Mouse (Mus musculus): ENCODE measurements around the gene Fhl1. TPM values are rescaled to one million over a fixed set of nuclear protein-coding genes. Genes with fewer than 3 reads are reported as not detected.

Gene Fhl1
- polyA plus RNA-seq, 1 experiment, result 74.2 TPM

GRCm38 (mm10) chrX:56760257-56760760, 28.7 kb downstream of the Fhl1 start:
- Histone ChIP-seq H3K27me3 (ENCODE audit: control insufficient read depth, insufficient read depth, insufficient read length) (no peaks in the 10 kb centered on the region), H3K79me2 (ENCODE audit: control insufficient read depth, insufficient read depth) (no peaks in the 10 kb centered on the region), H3ac (ENCODE audit: control insufficient read depth, insufficient read length) (no peak overlapping the region), H3K4me3 (no peak overlapping the region), H3K4me2 (ENCODE audit: low read depth) (no peak overlapping the region), H3K36me3 (ENCODE audit: control insufficient read depth, insufficient read depth) (no peaks in the 10 kb centered on the region)
- TF ChIP-seq POLR2A (IDR thresholded peaks at IDR 0.05; ENCODE audit: insufficient read length, low read depth) (no peak), CEBPB (IDR thresholded peaks at IDR 0.05; ENCODE audit: insufficient read depth, poor library complexity, severe bottlenecking) (no peak), MYOD1 (IDR thresholded peaks at IDR 0.05; ENCODE audit: control insufficient read depth in 1 of 3, insufficient read length in 2 of 3, low read depth in 2 of 3) (no peak), SRF (IDR thresholded peaks at IDR 0.05; ENCODE audit: control insufficient read depth, insufficient read length, low read depth) (no peak), TCF3 (IDR thresholded peaks at IDR 0.05; ENCODE audit: insufficient read length, low read depth) (no peak), E2F4 (IDR thresholded peaks at IDR 0.05; ENCODE audit: insufficient read depth) (no peak), REST (IDR thresholded peaks at IDR 0.05; ENCODE audit: insufficient read depth, insufficient read length) (no peak), POLR2AphosphoS2 (IDR thresholded peaks at IDR 0.05; ENCODE audit: insufficient read length, low read depth) (no peak), USF1 (IDR thresholded peaks at IDR 0.05; ENCODE audit: low read depth) (no peak)

- TF ChIP-seq MYOG (IDR thresholded peaks at IDR 0.05; ENCODE audit: control insufficient read depth in 1 of 3, insufficient read depth in 1 of 3, insufficient read length in 2 of 3, low read depth in 2 of 3) (no peak), TCF3 (IDR thresholded peaks at IDR 0.05; ENCODE audit: insufficient read length, low read depth) (no peak), MYOD1 (IDR thresholded peaks at IDR 0.05; ENCODE audit: control insufficient read depth in 1 of 3, insufficient read length in 2 of 3, low read depth in 2 of 3) (no peak), USF1 (IDR thresholded peaks at IDR 0.05; ENCODE audit: low read depth) (no peak), POLR2A (IDR thresholded peaks at IDR 0.05; ENCODE audit: insufficient read length, low read depth) (no peak), REST (IDR thresholded peaks at IDR 0.05; ENCODE audit: insufficient read depth, insufficient read length) (no peak), TCF12 (IDR thresholded peaks at IDR 0.05; ENCODE audit: insufficient read depth, poor library complexity, severe bottlenecking) (no peak), POLR2AphosphoS2 (IDR thresholded peaks at IDR 0.05; ENCODE audit: insufficient read length, low read depth) (no peak), CEBPB (IDR thresholded peaks at IDR 0.05; ENCODE audit: insufficient read depth, poor library complexity, severe bottlenecking) (no peak), SRF (IDR thresholded peaks at IDR 0.05; ENCODE audit: control insufficient read depth, insufficient read length, low read depth) (no peak), MAX (IDR thresholded peaks at IDR 0.05; ENCODE audit: low read depth) (no peak), E2F4 (IDR thresholded peaks at IDR 0.05; ENCODE audit: insufficient read depth) (no peak)
- Histone ChIP-seq H3K36me3 (ENCODE audit: control insufficient read depth, insufficient read depth) (no peaks in the 10 kb centered on the region), H3K4me3 (no peak overlapping the region), H3K79me2 (ENCODE audit: control insufficient read depth, insufficient read depth) (no peaks in the 10 kb centered on the region), H3ac (ENCODE audit: control insufficient read depth, insufficient read length) (no peak overlapping the region), H3K4me2 (ENCODE audit: low read depth) (no peak overlapping the region), H3K27me3 (ENCODE audit: control insufficient read depth, insufficient read depth, insufficient read length) (no peaks in the 10 kb centered on the region)
These were observed 38.3 kb downstream of the Fhl1 start for GRCm38 (mm10) chrX:56769838-56770237.

GRCm38 (mm10) chrX:56771751-56772150, 40.2 kb downstream of the Fhl1 start:
- TF ChIP-seq POLR2AphosphoS2 (IDR thresholded peaks at IDR 0.05; ENCODE audit: insufficient read length, low read depth) (no peak), MAX (IDR thresholded peaks at IDR 0.05; ENCODE audit: low read depth) (no peak)
- Histone ChIP-seq H3K79me2 (ENCODE audit: control insufficient read depth, insufficient read depth) (no peaks in the 10 kb centered on the region), H3ac (ENCODE audit: control insufficient read depth, insufficient read length) (no peak overlapping the region), H3K36me3 (ENCODE audit: control insufficient read depth, insufficient read depth) (no peaks in the 10 kb centered on the region), H3K27me3 (ENCODE audit: control insufficient read depth, insufficient read depth, insufficient read length) (no peaks in the 10 kb centered on the region), H3K4me3 (no peak overlapping the region), H3K4me2 (ENCODE audit: low read depth) (no peak overlapping the region)

- no peak overlapping the region for H3K4me2 ChIP-seq (ENCODE audit: low read depth)
- H3K36me3 ChIP-seq (ENCODE audit: control insufficient read depth, insufficient read depth), result no peaks in the 10 kb centered on the region
- TF ChIP-seq MYOG (IDR thresholded peaks at IDR 0.05; ENCODE audit: control insufficient read depth in 1 of 3, insufficient read depth in 1 of 3, insufficient read length in 2 of 3, low read depth in 2 of 3), result no peak
- no peak for TF ChIP-seq USF1 (IDR thresholded peaks at IDR 0.05; ENCODE audit: low read depth)
- TF ChIP-seq TCF3 (IDR thresholded peaks at IDR 0.05; ENCODE audit: insufficient read length, low read depth), result no peak
- no peak for TF ChIP-seq MAX (IDR thresholded peaks at IDR 0.05; ENCODE audit: low read depth)
- no peak for TF ChIP-seq TCF12 (IDR thresholded peaks at IDR 0.05; ENCODE audit: insufficient read depth, poor library complexity, severe bottlenecking)
- TF ChIP-seq MYOD1 (IDR thresholded peaks at IDR 0.05; ENCODE audit: control insufficient read depth in 1 of 3, insufficient read length in 2 of 3, low read depth in 2 of 3), result no peak
- no peak for TF ChIP-seq POLR2A (IDR thresholded peaks at IDR 0.05; ENCODE audit: insufficient read length, low read depth)
- TF ChIP-seq POLR2AphosphoS2 (IDR thresholded peaks at IDR 0.05; ENCODE audit: insufficient read length, low read depth), result no peak
- TF ChIP-seq SRF (IDR thresholded peaks at IDR 0.05; ENCODE audit: control insufficient read depth, insufficient read length, low read depth), result no peak
- no peak for TF ChIP-seq REST (IDR thresholded peaks at IDR 0.05; ENCODE audit: insufficient read depth, insufficient read length)
- no peak for TF ChIP-seq E2F4 (IDR thresholded peaks at IDR 0.05; ENCODE audit: insufficient read depth)
- TF ChIP-seq CEBPB (IDR thresholded peaks at IDR 0.05; ENCODE audit: insufficient read depth, poor library complexity, severe bottlenecking), result no peak
- no peaks in the 10 kb centered on the region for H3K27me3 ChIP-seq (ENCODE audit: control insufficient read depth, insufficient read depth, insufficient read length)
- H3ac ChIP-seq (ENCODE audit: control insufficient read depth, insufficient read length), result no peak overlapping the region
- H3K4me3 ChIP-seq, result no peak overlapping the region
- H3K79me2 ChIP-seq (ENCODE audit: control insufficient read depth, insufficient read depth), result no peaks in the 10 kb centered on the region
These were observed 41.7 kb downstream of the Fhl1 start for GRCm38 (mm10) chrX:56773329-56773728.

GRCm38 (mm10) chrX:56786281-56787061, 54.9 kb downstream of the Fhl1 start:
- Histone ChIP-seq H3ac (ENCODE audit: control insufficient read depth, insufficient read length) (no peak overlapping the region), H3K36me3 (ENCODE audit: control insufficient read depth, insufficient read depth) (no peaks in the 10 kb centered on the region), H3K4me3 (no peak overlapping the region), H3K27me3 (ENCODE audit: control insufficient read depth, insufficient read depth, insufficient read length) (no peaks in the 10 kb centered on the region), H3K79me2 (ENCODE audit: control insufficient read depth, insufficient read depth) (peaks cover 2% of the 10 kb centered on the region), H3K4me2 (ENCODE audit: low read depth) (peak overlapping the region; percentile 2)
- no peak for TF ChIP-seq E2F4 (IDR thresholded peaks at IDR 0.05; ENCODE audit: insufficient read depth)
- no peak for TF ChIP-seq MYOD1 (IDR thresholded peaks at IDR 0.05; ENCODE audit: control insufficient read depth in 1 of 3, insufficient read length in 2 of 3, low read depth in 2 of 3)
- TF ChIP-seq TCF3 (IDR thresholded peaks at IDR 0.05; ENCODE audit: insufficient read length, low read depth), result no peak
- TF ChIP-seq REST (IDR thresholded peaks at IDR 0.05; ENCODE audit: insufficient read depth, insufficient read length), result no peak
- TF ChIP-seq CEBPB (IDR thresholded peaks at IDR 0.05; ENCODE audit: insufficient read depth, poor library complexity, severe bottlenecking), result no peak
- no peak for TF ChIP-seq POLR2AphosphoS2 (IDR thresholded peaks at IDR 0.05; ENCODE audit: insufficient read length, low read depth)
- no peak for TF ChIP-seq POLR2A (IDR thresholded peaks at IDR 0.05; ENCODE audit: insufficient read length, low read depth)
- TF ChIP-seq TCF12 (IDR thresholded peaks at IDR 0.05; ENCODE audit: insufficient read depth, poor library complexity, severe bottlenecking), result no peak
- no peak for TF ChIP-seq SRF (IDR thresholded peaks at IDR 0.05; ENCODE audit: control insufficient read depth, insufficient read length, low read depth)
- no peak for TF ChIP-seq MYOG (IDR thresholded peaks at IDR 0.05; ENCODE audit: control insufficient read depth in 1 of 3, insufficient read depth in 1 of 3, insufficient read length in 2 of 3, low read depth in 2 of 3)
- no peak for TF ChIP-seq USF1 (IDR thresholded peaks at IDR 0.05; ENCODE audit: low read depth)
- no peak for TF ChIP-seq MAX (IDR thresholded peaks at IDR 0.05; ENCODE audit: low read depth)
